Mouse (Mus musculus): Measurements from ENCODE around the gene Klrk1.
"Not testable (repeated sequence)": the region's sequence is repeated elsewhere in the genome, so short reads cannot be mapped to it uniquely, and the experiment has no call there.

Gene Klrk1

GRCm38 (mm10) chr6:129623735-129624134 is at the start of gene Klrk1:
Gene Klrk1 (minus strand): TSS chr6:129623864.
- DNase-seq (ENCODE audit: low spot score in 2 of 2), result no peak

GRCm38 (mm10) chr6:129661301-129661700 is 37.6 kb upstream of the Klrk1 start:
- DNase-seq (ENCODE audit: low spot score in 2 of 2), result not testable (repeated sequence)

DNA sequence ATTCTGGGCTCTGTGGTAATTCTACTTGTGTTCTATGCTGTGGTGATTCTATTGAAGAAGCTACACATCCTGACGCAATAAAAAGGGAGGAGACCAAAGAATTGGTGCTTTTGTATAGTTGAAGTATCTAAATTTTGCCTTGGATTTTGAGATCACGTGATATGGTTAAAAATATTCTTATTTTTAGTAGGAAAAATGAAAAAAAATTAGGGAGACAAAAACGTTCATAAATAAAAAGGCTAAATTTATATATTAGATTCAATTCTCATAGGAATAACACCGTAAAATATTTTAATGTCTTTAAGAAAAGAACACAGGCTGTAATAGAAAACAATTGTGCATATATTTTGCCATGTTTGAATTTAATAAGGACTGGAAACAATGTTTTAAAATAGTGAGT is 36.9 kb upstream of the Klrk1 start, which contains the start of gene Klrc2:
Gene Klrc2, minus strand, starts transcription at position 101 of the 400 bp plus-strand sequence.
- not testable (repeated sequence) for DNase-seq (ENCODE audit: low spot score in 2 of 2)

GRCm38 (mm10) chr6:129644054-129644453 is 20.4 kb upstream of the Klrk1 start:
- DNase-seq (ENCODE audit: low spot score in 2 of 2), result not testable (repeated sequence)

GRCm38 (mm10) chr6:129643237-129643636 is 19.6 kb upstream of the Klrk1 start, which contains the start of gene Klrc3:
Gene Klrc3 (minus strand): TSS chr6:129643337.
- not testable (repeated sequence) for DNase-seq (ENCODE audit: low spot score in 2 of 2)

DNA sequence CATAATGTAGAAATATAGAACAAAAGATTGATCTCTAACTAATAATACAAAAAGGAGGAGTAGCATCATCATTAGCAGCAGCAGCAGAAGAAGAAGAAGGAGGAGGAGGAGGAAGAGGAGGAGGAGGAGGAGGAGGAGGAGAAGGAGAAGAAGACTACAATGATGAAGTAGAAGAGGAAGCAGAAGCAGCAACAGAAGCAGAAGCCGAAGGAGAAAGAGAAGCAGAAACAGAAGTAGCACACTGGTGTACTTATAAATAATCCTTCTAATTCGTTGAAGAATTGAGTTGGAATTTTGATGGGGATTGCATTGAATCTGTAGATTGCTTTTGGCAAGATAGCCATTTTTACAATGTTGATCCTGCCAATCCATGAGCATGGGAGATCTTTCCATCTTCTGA is 7.4 kb upstream of the Klrk1 start:
- not testable (repeated sequence) for DNase-seq (ENCODE audit: low spot score in 2 of 2)

DNA sequence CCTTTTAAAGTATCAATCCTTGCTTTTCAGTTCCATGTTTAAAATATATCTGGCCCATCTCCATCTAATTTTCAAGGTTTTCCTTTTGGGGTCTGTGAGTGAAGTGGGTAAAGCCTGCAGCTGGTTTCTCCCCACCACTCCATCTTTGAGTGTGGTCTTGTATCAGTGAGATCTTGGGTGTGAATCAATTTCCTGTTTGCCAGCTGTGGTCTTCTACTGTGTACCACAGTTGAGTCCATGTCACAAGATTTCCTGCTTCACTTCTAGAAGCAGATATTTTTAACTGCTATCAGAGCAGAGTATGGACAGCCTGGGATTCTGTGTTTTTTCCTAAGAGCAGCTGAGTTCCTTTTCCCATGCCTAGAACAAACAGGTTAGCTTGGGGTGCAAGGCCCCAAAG is 15.3 kb downstream of the Klrk1 start:
- no peak for DNase-seq (ENCODE audit: low spot score in 2 of 2)

DNA sequence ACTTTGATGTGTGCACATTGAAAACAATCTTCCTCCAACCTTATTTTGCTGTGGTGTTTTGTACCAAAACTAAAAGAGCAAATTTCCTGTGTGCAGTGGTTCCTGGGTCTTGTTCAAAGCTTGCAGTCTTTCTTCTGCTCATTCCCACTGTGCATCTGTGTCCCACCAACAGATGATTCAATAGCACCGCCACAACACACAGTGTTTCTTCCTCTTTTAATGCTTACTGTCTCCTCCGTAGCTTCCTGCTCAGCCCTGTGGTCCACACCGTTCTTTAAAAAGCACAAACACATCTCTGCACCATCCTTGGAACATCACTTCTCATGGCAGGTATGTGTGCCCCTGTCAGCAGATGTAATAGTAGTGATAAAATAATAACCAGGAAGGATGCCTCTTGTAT is 32.2 kb downstream of the Klrk1 start, which contains the start of gene Klrd1:
Gene Klrd1, plus strand, starts transcription at position 275 of the 400 bp plus-strand sequence.
- DNase-seq (ENCODE audit: low spot score in 2 of 2), result no peak

DNA sequence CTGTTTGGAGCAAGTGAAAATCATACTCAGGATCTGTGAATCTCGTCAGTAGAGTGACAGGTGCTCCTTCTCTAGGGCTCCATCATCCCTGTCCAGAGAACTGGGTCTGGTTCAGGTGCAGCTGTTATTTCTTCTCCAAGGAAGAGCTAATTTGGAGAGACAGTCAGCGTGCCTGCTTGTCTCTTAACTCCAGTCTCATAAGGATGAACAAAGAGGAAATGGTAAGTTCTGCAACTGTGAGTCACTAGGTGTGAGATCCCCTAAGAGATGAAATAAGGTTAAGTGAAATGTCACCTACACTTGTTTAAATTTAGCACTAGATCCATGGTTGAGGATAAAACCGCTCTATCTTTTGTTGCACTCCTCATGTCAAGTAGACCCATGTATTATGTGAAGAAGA is 40.6 kb downstream of the Klrk1 start:
- DNase-seq (ENCODE audit: low spot score in 2 of 2), result no peak

DNA sequence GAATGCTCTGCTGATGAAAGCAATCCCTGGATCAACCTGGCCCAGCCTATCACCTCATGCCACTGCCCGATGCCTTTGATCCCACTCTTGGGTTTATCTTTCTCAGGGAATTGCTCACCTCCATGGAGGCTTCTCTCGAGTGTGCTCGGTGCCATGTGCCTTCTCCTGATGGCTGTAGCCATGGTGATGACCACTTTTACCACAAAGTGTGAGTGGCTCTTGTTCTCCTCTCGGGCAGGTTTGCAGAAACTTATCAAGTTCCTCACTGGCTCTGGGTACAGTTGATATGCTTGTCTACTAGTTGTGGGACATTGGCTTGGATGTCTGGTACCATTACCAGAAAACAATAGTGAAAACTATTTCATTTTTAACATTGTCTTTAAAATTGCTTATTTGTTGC is 41.8 kb downstream of the Klrk1 start:
- no peak for DNase-seq (ENCODE audit: low spot score in 2 of 2)

DNA sequence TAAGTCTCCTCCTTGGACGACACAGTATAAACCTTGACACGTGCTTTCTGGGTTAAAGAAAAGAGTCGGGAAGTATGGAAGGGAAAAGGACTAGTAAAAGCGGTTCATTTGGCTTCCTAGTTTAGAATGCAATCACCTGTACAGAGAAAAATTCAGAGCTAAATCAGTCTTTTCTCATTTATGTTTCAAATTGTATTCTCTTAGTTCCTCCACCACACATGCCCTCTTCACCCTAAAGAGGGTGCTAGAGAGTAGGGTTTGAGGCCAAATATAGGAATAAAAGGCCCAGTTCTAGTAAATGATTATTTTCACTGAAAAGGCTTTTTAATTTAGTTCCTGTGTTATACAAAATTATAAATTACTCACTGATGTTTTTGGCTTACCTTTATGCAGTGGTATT is 42.4 kb downstream of the Klrk1 start:
- DNase-seq (ENCODE audit: low spot score in 2 of 2), result no peak

DNA sequence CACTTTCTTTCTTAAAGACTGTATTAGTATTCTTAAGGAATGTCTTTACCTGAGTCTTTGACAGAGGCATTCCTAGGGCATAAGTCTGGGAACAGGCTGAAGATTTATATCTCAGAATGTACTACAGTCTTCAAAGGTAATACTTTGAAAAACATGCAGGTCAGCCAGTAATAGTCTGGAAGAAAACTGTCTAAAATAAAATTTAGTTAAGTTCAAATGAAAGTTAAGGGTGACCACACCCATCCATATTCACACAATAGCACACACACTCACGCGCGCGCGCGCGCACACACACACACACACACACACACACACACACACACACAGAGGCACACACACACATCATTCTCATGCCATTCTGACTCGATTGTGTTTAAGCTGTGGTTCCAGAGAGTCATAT is 46.1 kb downstream of the Klrk1 start, which contains the start of gene Klre1:
Gene Klre1, plus strand, starts transcription at position 301 of the 400 bp plus-strand sequence.
- no peak for DNase-seq (ENCODE audit: low spot score in 2 of 2)

GRCm38 (mm10) chr6:129575315-129575714 is 48.3 kb downstream of the Klrk1 start:
- no peak for DNase-seq (ENCODE audit: low spot score in 2 of 2)

DNA sequence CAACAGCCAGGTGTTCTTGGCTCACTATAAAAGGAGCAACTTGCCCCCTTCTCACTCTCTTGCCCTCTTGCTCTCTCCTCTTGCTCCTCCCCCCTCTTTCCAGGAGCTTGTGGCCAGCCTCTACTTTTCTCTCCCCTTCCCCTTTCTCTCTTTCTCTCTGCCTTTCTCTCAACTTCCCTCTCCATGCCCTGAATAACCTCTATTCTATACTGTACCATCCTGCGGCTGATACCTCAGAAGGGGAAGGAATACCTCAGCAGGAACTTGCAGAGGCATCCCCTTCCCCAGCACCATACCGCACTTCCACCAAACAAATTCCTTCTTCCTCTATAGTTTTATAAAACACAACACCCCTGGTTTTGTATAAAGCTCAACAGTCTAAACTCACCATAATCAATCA is 58.4 kb downstream of the Klrk1 start:
- no peak for DNase-seq (ENCODE audit: low spot score in 2 of 2)
